Mouse (Mus musculus): ENCODE data around the gene Fam180a. TPM values are rescaled to one million over a fixed set of nuclear protein-coding genes. Genes with fewer than 3 reads are reported as not detected.

The Fam180a gene
- total RNA-seq, 1 experiment from 2014 or later: 2.6 TPM

Other genes starting within 250 kb of the Fam180a start
- gene Cnot4, start 192.4 kb downstream of the Fam180a start, total RNA-seq (2021): 24.2 and 24.7 TPM in 2 replicates
- 37.3 and 39.5 TPM in 2 replicates for gene Nup205, start 148.7 kb downstream of the Fam180a start, total RNA-seq (2021)
- gene Slc13a4, start 18.0 kb downstream of the Fam180a start, total RNA-seq (2021): 0.37 and 0.56 TPM in 2 replicates
- 95.9 and 110 TPM in 2 replicates for gene Mtpn, start 213.7 kb upstream of the Fam180a start, total RNA-seq (2021)